Mouse (Mus musculus) heart, postnatal 25 days (tissue): Measurements from ENCODE around the gene Igsf21. TPM values are rescaled to one million over a fixed set of nuclear protein-coding genes. Genes with fewer than 3 reads are reported as not detected.

Source experiments
- DNase-seq: peaks from one replicate; pipeline ENCODE4 v3.0.0; 2022; ENCODE audit warnings: low spot score
- intact Hi-C: fragments of 180-260 bp; cut with DNase I; formaldehyde crosslinking; loops from one replicate; pipeline ENCODE4 v1.15.1; 2025
- total RNA-seq, 2 experiments: library from RNA; stranded (reverse); gene quantifications; 2 replicates each; pipeline ENCODE4 v1.2.3; 2021

The Igsf21 gene
- total RNA-seq: under 1 TPM; 0.21 to 0.25 TPM

DNA sequence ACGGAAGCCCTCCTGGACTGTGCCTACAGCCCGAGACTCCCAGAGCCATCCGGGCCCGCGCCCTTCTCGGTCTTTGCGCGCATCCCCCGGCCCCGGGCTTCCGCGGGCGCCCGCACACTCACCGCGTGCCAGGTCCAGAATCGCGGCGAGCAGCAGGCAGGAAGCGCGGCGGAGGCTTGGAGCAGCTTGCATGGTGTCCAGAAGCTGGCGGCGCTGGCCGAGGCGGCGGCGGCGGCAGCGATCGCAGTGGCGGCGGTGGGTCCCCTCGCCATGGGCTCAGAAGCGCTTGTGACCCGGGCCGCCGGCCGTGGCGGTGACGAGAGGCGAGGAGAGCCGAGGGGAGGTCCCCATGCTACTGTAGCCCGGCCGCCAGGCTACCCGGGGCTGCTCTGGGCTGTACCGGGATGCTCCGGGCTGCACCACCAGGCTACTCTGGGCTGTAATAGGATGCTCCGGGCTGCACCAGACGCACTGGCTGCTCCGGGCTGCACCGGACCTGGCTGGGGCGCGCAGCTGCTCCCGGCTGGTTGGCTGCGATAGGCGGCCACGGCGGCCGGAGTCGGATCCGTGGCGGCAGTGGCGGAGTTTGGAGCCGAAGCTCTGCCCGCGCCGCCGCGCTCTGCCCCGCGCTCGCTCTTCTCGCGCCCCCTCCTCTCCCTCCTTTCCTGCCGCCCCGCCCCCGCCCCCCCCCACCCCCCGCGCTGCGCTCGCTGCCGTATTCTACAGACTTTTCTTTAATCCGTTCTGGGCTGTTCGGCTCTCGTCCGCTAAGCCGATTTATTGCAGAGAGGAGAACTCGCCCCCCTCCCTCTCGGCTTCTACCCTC is at the start of gene Igsf21:
TSS of gene Igsf21 (minus strand) at position 605 of the 826 bp plus-strand sequence.
- DNase-seq: no peak
- intact Hi-C loops: no loop called here

DNA sequence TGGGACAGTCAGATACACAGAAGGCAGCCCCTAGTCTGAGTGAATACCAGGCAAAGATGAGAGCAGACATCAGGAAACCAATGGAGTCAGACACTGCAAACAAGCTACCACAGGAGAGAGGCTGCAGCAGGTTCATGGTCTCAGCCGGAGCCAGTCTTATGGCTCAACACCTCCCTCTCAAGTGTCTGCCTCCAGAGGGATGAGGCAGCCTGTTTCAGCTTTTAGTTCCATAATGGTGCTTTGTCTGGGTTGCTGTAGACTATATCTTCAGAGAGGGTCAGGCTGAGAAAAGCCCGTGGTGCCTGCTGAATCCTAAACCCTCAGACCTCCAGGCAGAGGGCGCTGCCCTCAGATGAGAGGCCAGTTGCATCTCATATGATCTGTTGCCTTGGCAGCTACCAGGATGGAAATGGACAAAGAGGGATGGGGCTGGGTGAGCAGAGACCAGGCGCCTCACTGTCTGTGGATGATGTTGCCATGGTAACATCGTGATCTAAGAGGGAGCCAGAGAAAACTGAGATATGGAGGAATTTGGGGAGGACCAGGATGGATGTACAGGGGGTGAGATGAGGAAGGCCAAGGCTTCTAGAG is 39.2 kb upstream of the Igsf21 start:
- intact Hi-C loops: no loop called here
- DNase-seq: no peak

DNA sequence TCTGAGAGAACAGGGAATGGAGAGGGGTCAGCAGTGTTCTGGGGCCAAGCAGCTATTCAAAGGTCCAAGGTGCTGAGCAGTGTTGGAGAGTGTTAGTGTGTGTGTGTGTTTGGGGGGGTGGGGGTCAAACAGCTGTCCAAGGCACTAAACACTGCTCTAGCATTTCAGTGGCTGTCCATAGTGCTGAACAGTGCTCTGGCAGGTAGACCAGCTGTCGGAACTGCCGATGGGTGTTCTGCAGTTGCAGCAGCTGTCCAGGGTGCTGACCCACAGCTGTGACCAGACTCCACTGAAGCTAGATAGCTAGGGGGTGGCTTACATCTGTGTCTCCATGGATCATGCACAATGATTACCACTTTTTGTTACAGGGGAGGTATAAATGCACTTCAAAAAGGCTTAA is 36.8 kb upstream of the Igsf21 start:
- intact Hi-C loops: no loop called here
- no peak for DNase-seq

- no peak for DNase-seq
- intact Hi-C loops: no loop called here
Measured at GRCm38 (mm10) chr4:140278269-140278668, 31.7 kb upstream of the Igsf21 start.

DNA sequence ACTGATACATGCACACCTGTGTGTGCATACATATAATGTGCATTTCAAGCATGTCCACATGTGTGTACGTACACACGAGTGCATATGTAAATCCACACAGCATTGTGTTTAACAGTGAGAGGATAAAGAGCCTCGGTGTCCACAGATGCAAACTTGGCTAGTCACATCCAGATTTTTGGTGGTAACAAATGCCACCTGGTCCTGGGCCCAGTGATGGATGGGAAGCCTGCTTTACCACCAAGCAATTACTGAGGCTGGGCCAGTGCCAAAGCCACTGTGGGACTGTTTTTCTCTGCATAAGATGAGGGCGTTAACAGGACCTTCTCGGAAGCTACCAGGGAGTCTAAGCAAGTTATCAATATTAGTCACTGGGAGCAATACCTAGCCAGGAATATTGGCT is 25.3 kb upstream of the Igsf21 start:
- no peak for DNase-seq
- intact Hi-C loops: no loop called here

GRCm38 (mm10) chr4:140270451-140270850 is 23.9 kb upstream of the Igsf21 start:
- DNase-seq: no peak
- intact Hi-C loops: no loop called here

GRCm38 (mm10) chr4:140269184-140269840 is 22.7 kb upstream of the Igsf21 start:
- intact Hi-C loops: no loop called here
- DNase-seq: no peak

GRCm38 (mm10) chr4:140267835-140268234 is 21.3 kb upstream of the Igsf21 start:
- no peak for DNase-seq
- intact Hi-C loops: no loop called here

GRCm38 (mm10) chr4:140267086-140267485 is 20.5 kb upstream of the Igsf21 start:
- intact Hi-C loops: no loop called here
- no peak for DNase-seq

DNA sequence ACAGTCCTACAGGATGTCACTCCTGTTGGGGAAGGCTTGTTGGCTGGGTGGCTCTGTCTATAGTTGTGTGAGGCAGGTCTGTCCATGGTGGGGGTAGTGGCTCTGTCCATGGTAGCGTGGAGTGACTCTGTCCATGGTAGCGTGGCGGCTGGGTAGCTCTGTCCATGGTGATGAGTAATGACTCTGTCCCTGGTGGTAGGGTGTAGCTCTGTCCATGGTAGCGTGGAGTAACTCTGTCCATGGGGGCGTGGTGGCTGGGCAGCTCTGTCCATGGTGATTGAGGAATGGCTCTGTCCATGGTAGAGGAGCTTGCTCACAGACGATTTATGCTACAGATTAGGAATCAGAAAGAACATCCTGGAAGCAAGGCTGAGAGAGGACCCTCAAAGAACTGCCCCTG is 12.4 kb upstream of the Igsf21 start:
- DNase-seq: no peak
- intact Hi-C loops: loop anchor here (10.0 kb wide), 1 partner anchor 416 kb away; no protein-coding TSS in a partner anchor

- intact Hi-C loops: loop anchor here (5.0 to 10.0 kb wide), 3 partner anchors 290 to 422 kb away; no protein-coding TSS in a partner anchor
- DNase-seq: no peak
Measured at GRCm38 (mm10) chr4:140252369-140252768, 5.8 kb upstream of the Igsf21 start.

GRCm38 (mm10) chr4:140249011-140249744 is 2.6 kb upstream of the Igsf21 start:
- intact Hi-C loops: no loop called here
- DNase-seq: no peak

DNA sequence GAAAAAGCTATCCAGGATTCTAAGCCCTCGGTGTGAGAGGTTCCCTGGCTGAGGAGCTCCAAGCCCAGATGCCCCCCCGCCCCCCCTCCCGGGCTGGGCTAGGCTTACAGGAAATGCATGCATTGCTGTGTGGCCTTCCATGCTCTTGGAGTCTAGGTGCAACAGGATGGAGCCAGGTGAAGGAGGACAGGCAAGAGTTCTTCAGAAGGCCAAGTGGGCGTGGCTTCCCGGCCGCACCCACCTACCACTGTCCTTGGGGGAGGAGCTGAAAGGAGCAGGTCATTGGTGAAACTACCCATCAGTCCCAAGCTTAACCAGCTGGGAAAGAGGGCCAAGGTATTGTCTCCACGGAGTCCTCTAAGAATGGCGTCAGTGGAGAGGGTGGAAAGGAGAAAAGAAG is 1.8 kb upstream of the Igsf21 start:
- no peak for DNase-seq
- intact Hi-C loops: no loop called here

DNA sequence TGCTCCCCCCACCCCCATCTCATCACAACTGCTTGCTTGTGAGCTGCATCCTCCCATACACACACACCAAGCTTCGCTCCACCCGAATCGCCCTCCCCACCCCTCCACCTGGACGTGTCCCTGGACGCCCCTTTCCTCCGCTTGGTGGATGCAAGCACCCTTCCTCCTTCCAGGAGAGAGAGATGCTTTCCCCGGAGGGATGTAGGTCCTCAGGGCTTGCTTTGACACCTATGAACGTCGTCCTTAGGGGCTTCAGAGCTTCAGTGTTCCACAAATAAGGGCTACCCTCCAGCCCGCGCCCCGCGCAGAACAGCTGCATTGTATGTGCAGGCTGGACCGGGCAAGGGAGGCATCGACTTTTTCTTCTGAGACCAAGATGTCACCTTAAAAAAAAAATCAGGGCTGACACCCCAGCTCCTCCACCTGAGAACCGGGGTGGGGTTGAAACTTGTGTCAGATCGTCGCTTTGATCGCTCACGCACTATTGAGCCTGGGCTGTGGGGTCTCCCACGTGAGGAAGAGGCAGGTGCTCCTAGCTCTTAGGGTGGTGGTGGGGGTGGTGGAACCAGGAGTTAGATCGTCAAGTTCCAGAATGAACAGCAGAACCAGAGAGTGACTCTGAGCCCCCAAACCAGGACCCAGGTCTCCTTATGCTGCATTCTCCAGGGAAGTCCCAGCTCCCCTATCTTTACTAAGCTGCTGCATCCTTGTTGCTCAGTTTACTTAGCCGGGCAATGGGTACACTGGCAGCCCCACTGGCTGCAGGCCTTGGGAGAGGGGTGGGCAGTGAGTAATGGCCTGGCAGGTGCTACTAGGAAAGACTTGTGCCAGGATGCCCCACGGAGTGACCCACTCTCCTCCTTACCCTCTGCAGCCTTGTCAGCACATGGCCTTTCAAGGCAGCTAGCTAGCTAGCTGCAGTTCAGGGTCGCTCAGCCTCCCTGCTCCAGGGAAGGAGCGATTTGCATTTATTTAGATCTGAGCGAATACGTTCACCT is 721 bp upstream of the Igsf21 start:
- intact Hi-C loops: no loop called here
- no peak for DNase-seq

DNA sequence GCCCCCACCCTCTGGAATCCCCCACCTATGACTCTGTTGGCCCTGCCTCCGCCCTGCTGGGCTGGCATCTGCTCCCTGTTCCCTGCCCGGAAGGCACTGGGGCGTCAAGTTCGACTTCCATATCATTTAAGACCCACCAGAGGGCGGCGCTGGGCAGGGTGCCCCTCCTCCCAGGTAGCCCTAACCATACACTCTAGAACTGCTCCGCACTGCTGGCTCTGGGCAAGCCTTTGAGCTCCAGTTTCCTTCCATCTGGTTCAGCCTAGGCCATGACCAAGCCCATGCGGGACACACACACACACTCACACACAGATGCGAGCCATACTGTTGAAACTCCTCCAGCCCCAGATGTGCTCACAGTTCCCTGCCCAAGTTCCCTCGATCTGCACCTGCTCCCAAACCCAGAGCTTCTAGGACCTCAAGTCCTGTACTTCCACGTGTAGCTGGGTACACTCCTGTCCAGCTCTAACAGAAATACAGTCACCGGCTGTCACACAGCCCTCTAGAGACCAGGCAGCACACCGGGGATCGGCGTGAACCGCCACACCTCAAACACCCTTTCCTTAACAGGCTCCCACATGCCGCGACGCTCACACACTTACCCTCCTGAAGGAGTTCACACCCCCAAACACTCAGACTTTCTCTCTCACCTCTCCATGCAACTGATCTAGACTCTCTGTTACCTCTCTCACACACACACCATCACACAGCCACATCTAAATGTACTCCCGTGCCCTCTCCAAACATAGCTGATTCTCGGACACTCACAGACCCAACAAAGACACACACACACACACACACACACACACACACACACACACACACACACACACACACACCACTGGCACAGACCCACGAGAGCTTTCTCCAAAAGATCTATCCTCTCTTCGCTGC is 1.1 kb downstream of the Igsf21 start:
- intact Hi-C loops: no loop called here
- no peak for DNase-seq

- DNase-seq: no peak
- intact Hi-C loops: no loop called here
Measured at GRCm38 (mm10) chr4:140244835-140245234, 1.7 kb downstream of the Igsf21 start.

GRCm38 (mm10) chr4:140244161-140244813 is 2.3 kb downstream of the Igsf21 start:
- intact Hi-C loops: no loop called here

GRCm38 (mm10) chr4:140243231-140243630 is 3.4 kb downstream of the Igsf21 start:
- intact Hi-C loops: no loop called here
- no peak for DNase-seq

More at GRCm38 (mm10) chr4:140244161-140244813, 2.3 kb downstream of the Igsf21 start:
- no peak for DNase-seq
